Mouse (Mus musculus): ENCODE measurements around the gene 2310009B15Rik.

- no peak for TF ChIP-seq GATA1 (IDR thresholded peaks at IDR 0.05; ENCODE audit: low read length)
- TF ChIP-seq TAL1 (IDR thresholded peaks at IDR 0.05; ENCODE audit: low read length): no peak
These were observed 49.6 kb upstream of the 2310009B15Rik start for GRCm38 (mm10) chr1:138906256-138906655.

Data from erythroblast, embryonic 14.5 days (primary cell).